Mouse (Mus musculus) urinary bladder, adult 2 months (tissue): ENCODE measurements at regions not wholly inside any gene's neighbourhood (a gene's known extent, or its start where the extent isn't known, plus 50 kb on each side); places are given as distances from the start of the nearest gene placed in this dataset.

Source experiments
- DNase-seq: peaks from one replicate; pipeline ENCODE4 v3.0.0; 2022; ENCODE audit warnings: low spot score

- DNase-seq: no peak
These were observed 115.4 kb upstream of the Tbl1xr1 start for GRCm38 (mm10) chr3:21961091-21961490.

- DNase-seq: no peak
These were observed 114.7 kb upstream of the Tbl1xr1 start for GRCm38 (mm10) chr3:21961746-21962145.

- no peak for DNase-seq
These were observed 114.1 kb upstream of the Tbl1xr1 start for GRCm38 (mm10) chr3:21962360-21962782.

- no peak for DNase-seq
These were observed 113.3 kb upstream of the Tbl1xr1 start for GRCm38 (mm10) chr3:21962921-21963732.

GRCm38 (mm10) chr3:21963733-21964351 lies 112.6 kb upstream of the Tbl1xr1 start:
- DNase-seq: no peak

- no peak for DNase-seq
These were observed 112.0 kb upstream of the Tbl1xr1 start for GRCm38 (mm10) chr3:21964438-21964837.

GRCm38 (mm10) chr3:21965556-21965955 lies 110.9 kb upstream of the Tbl1xr1 start:
- DNase-seq: no peak

GRCm38 (mm10) chr3:21971731-21972130 lies 104.7 kb upstream of the Tbl1xr1 start:
- no peak for DNase-seq

GRCm38 (mm10) chr3:21973153-21973552 lies 103.3 kb upstream of the Tbl1xr1 start:
- no peak for DNase-seq

GRCm38 (mm10) chr3:21973681-21974080 lies 102.8 kb upstream of the Tbl1xr1 start:
- DNase-seq: no peak

GRCm38 (mm10) chr3:21974766-21975165 lies 101.7 kb upstream of the Tbl1xr1 start:
- no peak for DNase-seq

DNA sequence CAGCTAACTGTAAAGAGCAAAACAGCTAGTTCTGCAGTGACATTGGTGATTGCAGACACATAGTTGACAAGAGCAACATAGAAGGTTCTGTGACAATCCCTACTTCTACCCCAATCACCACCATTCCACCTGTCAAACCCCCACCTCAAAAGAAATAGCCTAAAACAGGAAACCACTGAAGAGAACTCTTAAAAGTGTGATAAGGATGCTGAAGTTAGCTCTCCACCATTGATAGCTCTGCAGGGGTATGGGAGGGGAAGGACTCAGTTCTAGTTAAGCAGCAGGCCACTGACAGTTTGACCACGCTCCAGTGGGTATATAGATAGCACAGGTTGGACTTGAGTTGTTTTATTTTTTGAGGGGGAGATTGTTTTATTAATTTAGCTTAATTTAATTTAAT lies 98.7 kb upstream of the Tbl1xr1 start:
- no peak for DNase-seq

DNA sequence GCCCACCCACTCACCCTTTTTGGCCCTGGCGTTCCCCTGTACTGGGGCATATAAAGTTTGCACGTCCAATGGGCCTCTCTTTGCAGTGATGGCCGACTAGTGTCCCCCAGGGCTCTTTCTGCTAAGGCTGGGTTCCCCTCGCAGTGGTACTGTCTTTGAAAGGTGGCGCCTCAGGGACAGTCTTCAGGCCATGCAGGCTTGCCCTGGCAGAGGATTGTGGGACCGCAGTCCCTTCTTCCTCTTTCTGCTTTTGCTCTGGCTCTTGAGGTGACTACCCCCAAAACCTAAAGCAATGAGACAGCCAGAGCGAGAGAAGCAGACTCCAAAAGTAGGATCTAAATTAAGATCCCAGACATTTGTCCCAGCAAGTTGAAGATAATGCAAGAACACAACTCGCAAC lies 93.5 kb upstream of the Tbl1xr1 start:
- DNase-seq: no peak

DNA sequence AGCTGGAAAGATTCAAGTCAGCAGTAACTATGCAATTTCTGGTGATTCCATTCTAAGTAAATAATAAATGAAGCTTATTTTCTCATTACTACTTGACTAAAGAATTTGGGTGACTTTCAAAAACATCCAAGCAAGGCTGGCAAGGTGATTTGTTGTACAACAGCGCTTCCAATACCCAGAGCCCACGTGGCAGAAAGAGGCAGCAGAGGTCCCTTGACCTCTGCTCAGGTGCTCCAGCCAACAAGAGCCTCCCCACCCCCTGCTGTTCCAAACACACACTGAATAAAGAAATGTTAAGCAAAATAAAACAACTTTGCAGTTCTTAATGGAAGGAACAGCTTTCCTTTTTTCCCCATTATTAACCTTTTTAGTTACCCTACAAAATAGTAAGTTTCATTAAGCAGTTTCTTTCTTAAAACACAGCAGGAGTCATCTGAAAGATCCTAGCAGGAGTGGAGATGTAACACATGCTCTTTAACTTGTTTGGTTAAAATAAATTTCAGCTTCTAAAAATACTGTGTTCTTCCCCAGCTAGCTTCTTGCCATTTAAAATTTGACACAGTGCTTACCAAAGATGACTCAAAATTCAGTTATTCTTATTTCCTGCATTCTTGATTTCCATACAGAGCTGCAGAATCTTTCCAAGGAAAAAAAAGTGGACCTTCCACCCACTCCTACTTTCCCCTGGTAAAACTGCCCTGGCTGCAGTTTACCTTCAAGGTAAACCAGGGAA lies 92.3 kb upstream of the Tbl1xr1 start:
- DNase-seq: no peak

DNA sequence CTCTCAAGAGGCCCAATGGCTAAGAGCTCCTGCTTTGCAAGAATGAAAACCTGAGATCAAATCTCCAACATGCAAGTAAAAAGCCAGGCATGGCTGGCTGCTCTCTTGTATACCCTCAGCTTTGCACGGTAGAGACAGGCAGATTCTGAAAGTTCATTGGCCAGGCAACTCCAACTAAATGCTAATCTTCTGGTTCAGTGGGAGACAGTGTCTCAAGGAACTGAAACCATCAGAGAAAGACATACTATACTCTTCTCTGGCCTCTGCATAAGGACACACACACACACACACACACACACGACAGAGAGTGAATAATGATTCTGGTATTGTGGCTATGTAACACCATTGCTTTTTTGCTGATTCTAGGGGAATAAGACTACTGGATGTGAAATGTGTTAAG lies 91.6 kb upstream of the Tbl1xr1 start:
- DNase-seq: no peak

DNA sequence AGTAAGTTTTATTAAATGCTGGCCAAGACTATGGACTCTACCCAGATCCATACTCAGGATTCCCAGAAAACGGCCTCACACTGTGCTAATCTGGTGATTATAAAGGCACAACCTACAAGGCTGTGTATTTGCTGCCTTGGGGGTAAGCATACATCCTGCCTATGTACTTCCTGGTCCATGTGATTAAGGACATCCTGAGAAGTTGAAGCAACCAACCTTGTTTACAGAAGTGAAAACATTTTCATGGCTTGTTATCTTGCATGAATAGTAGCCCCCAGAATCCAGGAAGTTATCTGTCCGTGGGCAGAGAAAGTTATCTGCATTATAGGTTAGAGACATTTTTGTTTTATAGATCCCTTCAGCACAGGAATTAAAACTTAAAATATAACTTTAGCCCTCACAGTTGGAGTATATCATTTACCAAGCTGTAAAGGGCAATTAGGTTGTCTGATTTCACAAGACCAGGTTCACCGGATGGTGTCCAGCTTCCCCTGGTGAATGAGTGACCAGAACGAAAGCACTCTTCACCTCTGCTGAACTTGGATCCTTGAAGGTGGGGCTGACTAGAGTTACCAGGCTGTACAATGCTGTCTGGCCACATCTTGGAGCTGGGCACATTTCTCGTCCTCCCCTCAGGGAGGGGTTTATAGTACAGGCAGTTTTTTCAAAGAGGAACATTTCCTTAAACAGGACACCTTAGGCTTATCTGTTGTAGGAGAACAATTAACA lies 90.1 kb upstream of the Tbl1xr1 start:
- DNase-seq: no peak

DNA sequence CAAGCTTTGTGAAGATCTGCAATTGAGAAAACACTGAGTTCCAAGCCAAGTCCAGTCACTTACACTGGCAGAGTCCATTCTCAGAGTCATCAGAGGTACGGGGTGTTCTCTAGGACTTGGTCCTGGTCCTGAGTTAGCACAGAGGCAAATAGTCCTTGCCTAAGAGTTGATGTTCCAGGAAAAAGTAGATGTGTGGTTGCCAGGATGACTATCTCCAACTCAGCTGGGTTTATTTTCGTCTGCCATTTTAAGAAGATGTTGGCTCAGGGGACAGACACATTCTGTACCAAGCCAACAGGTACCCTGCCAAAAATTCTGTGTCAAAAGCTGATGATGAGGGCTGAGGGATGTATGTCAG lies 89.6 kb upstream of the Tbl1xr1 start:
- DNase-seq: no peak

GRCm38 (mm10) chr3:21987455-21988009 lies 88.9 kb upstream of the Tbl1xr1 start:
- DNase-seq: no peak

GRCm38 (mm10) chr3:21988010-21988531 lies 88.4 kb upstream of the Tbl1xr1 start:
- no peak for DNase-seq

- DNase-seq: no peak
These were observed 85.9 kb upstream of the Tbl1xr1 start for GRCm38 (mm10) chr3:21990526-21990925.

GRCm38 (mm10) chr3:21991681-21992152 lies 84.7 kb upstream of the Tbl1xr1 start:
- no peak for DNase-seq
